Mouse (Mus musculus): ENCODE results near the gene Anapc1.

The Anapc1 gene

DNA sequence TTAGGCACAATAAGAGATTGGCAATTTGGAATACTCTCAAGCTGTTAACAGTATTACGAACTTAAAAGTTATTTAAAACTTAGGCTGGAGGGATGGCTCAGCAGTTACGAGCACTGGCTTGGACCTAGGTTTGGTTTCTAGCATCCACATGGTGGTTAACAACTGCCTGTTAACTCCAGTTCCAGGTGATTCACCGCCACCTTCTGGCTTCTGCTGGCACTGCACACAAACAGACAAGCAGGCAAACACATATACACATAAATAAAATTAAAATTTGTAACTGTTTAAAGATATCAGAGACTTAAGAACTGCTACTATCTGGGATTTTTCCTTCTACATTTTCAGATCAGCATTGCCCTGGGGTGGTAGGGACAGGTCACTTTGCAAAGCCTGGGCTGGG, 123.0 kb downstream of the Anapc1 start:
- DNase-seq: peak; percentile 17 to 21
